Mouse (Mus musculus) CH12.LX (cell line): ENCODE data around the gene Smg5. TPM values are rescaled to one million over a fixed set of nuclear protein-coding genes. Genes with fewer than 3 reads are reported as not detected.

ENCODE experiments used
- DNase-seq: peaks from one replicate; pipeline ENCODE4 v3.0.0-alpha.2; 2013; ENCODE audit errors: extremely low read depth
- H3K27ac ChIP-seq: 2 replicates; pipeline ENCODE4 v1.5.1; 2012; ENCODE audit warnings: low read depth, mild to moderate bottlenecking, control low read depth, moderate library complexity; ENCODE audit not compliant: insufficient read depth
- H3K27me3 ChIP-seq: replicated peaks from 2 replicates; pipeline ENCODE3; 2012; ENCODE audit warnings: inconsistent platforms
- H3K36me3 ChIP-seq, 2 experiments: replicated peaks in 1 of 2; 2 replicates each; pipeline versions ENCODE3 to v1.6.1; 2012; ENCODE audit warnings: inconsistent platforms in 1 of 2, low read length in 1 of 2, mild to moderate bottlenecking in 1 of 2, mixed read lengths in 1 of 2, moderate library complexity in 1 of 2; ENCODE audit not compliant: control insufficient read depth in 1 of 2, insufficient read depth in 1 of 2
- H3K4me1 ChIP-seq, 2 experiments: 2 replicates each; pipeline ENCODE4 v1.6.1; 2012; ENCODE audit warnings: inconsistent platforms in 1 of 2, moderate library complexity in 1 of 2; ENCODE audit not compliant: insufficient read depth in 2 of 2, control insufficient read depth in 1 of 2
- H3K4me2 ChIP-seq: 2 replicates; pipeline ENCODE4 v1.6.1; 2012; ENCODE audit warnings: low read depth, mild to moderate bottlenecking, control low read depth; ENCODE audit not compliant: poor library complexity, insufficient read depth, severe bottlenecking
- H3K4me3 ChIP-seq, 3 experiments: fragments of 150-350 bp in 1 of 3; sonication (generic) in 1 of 3; replicated peaks in 1 of 3; 2 replicates each; pipeline versions ENCODE3 to v1.5.1; 2011 to 2012; ENCODE audit warnings: low read depth in 2 of 3, low read length in 2 of 3, mild to moderate bottlenecking in 2 of 3, moderate library complexity in 2 of 3, control low read depth in 1 of 3, improper control_type of control experiment in 1 of 3, inconsistent platforms in 1 of 3, mixed read lengths in 1 of 3; ENCODE audit not compliant: poor library complexity in 1 of 3
- H3K79me2 ChIP-seq: replicated peaks from 2 replicates; pipeline ENCODE4 v1.6.1; 2012; ENCODE audit warnings: mild to moderate bottlenecking, moderate library complexity; ENCODE audit not compliant: control insufficient read depth, poor library complexity, insufficient read depth, severe bottlenecking; ENCODE audit errors: extremely low read depth
- H3K9ac ChIP-seq: 2 replicates; pipeline ENCODE4 v1.6.1; 2012; ENCODE audit warnings: low read depth, mild to moderate bottlenecking, control low read depth, moderate library complexity; ENCODE audit not compliant: insufficient read depth
- H3K9me3 ChIP-seq: replicated peaks from 2 replicates; pipeline ENCODE3; 2012; ENCODE audit warnings: low read length, inconsistent platforms, mixed read lengths
- CHD2 ChIP-seq: IDR thresholded peaks from 2 replicates; pipeline ENCODE4 v1.6.1; 2011; ENCODE audit warnings: low read length, improper control_type of control experiment
- CTCF ChIP-seq, 2 experiments: IDR thresholded peaks in 1 of 2; conservative IDR thresholded peaks in 1 of 2; 2 replicates each; pipeline ENCODE4 v1.5.1; 2011 to 2012; ENCODE audit warnings: low read depth in 2 of 2, low read length in 2 of 2, improper control_type of control experiment in 1 of 2, inconsistent platforms in 1 of 2, mild to moderate bottlenecking in 1 of 2, moderate library complexity in 1 of 2
- E2F4 ChIP-seq: IDR thresholded peaks from 2 replicates; pipeline ENCODE4 v1.6.1; 2011; ENCODE audit warnings: low read depth, low read length, improper control_type of control experiment; ENCODE audit not compliant: insufficient replicate concordance
- ELF1 ChIP-seq: IDR thresholded peaks from 2 replicates; pipeline ENCODE4 v1.6.1; 2014; ENCODE audit warnings: low read depth, mild to moderate bottlenecking, inconsistent platforms, low read length, improper control_type of control experiment
- EP300 ChIP-seq: IDR thresholded peaks from 2 replicates; pipeline ENCODE4 v1.6.1; 2011; ENCODE audit warnings: low read length, improper control_type of control experiment
- ETS1 ChIP-seq: conservative IDR thresholded peaks from 2 replicates; pipeline ENCODE4 v1.6.1; 2012; ENCODE audit warnings: low read depth, mild to moderate bottlenecking, inconsistent platforms, low read length, improper control_type of control experiment, moderate library complexity
- HCFC1 ChIP-seq: IDR thresholded peaks from 2 replicates; pipeline ENCODE4 v1.6.1; 2012; ENCODE audit warnings: low read depth, mild to moderate bottlenecking, inconsistent platforms, low read length, improper control_type of control experiment
- IRF4 ChIP-seq: IDR thresholded peaks from 2 replicates; pipeline ENCODE4 v1.6.1; 2014; ENCODE audit warnings: low read depth, mild to moderate bottlenecking, inconsistent platforms, low read length, improper control_type of control experiment
- JUN ChIP-seq: IDR thresholded peaks from 2 replicates; pipeline ENCODE4 v1.6.1; 2011; ENCODE audit warnings: low read depth, mild to moderate bottlenecking, low read length, improper control_type of control experiment, moderate library complexity; ENCODE audit not compliant: insufficient read depth
- JUND ChIP-seq: conservative IDR thresholded peaks from 2 replicates; pipeline ENCODE4 v1.6.1; 2011; ENCODE audit warnings: low read depth, low read length, improper control_type of control experiment
- MAFK ChIP-seq: IDR thresholded peaks from 2 replicates; pipeline ENCODE4 v1.6.1; 2011; ENCODE audit warnings: low read length, improper control_type of control experiment; ENCODE audit not compliant: insufficient replicate concordance
- MAX ChIP-seq: IDR thresholded peaks from 2 replicates; pipeline ENCODE4 v1.6.1; 2011; ENCODE audit warnings: low read length, improper control_type of control experiment
- MEF2A ChIP-seq: IDR thresholded peaks from 2 replicates; pipeline ENCODE4 v1.6.1; 2014; ENCODE audit warnings: low read depth, mild to moderate bottlenecking, inconsistent platforms, low read length, improper control_type of control experiment, borderline replicate concordance
- MXI1 ChIP-seq: IDR thresholded peaks from 2 replicates; pipeline ENCODE4 v1.6.1; 2011; ENCODE audit warnings: mild to moderate bottlenecking, low read depth, low read length, improper control_type of control experiment
- MYC ChIP-seq: IDR thresholded peaks from 2 replicates; pipeline ENCODE4 v1.6.1; 2011; ENCODE audit warnings: low read depth, mild to moderate bottlenecking, improper control_type of control experiment, low read length
- POLR2A ChIP-seq: IDR thresholded peaks from 2 replicates; pipeline ENCODE4 v1.6.1; 2011; ENCODE audit warnings: low read depth, mild to moderate bottlenecking, improper control_type of control experiment, low read length
- RCOR1 ChIP-seq: conservative IDR thresholded peaks from 2 replicates; pipeline ENCODE4 v1.6.1; 2012; ENCODE audit warnings: low read depth, mild to moderate bottlenecking, inconsistent platforms, low read length, improper control_type of control experiment
- SIN3A ChIP-seq: IDR thresholded peaks from 2 replicates; pipeline ENCODE4 v1.6.1; 2012; ENCODE audit warnings: low read length, improper control_type of control experiment, inconsistent platforms
- TBP ChIP-seq: conservative IDR thresholded peaks from 2 replicates; pipeline ENCODE4 v1.6.1; 2011; ENCODE audit warnings: low read depth, low read length, improper control_type of control experiment
- TCF12 ChIP-seq: IDR thresholded peaks from 2 replicates; pipeline ENCODE4 v1.6.1; 2014; ENCODE audit warnings: low read depth, mild to moderate bottlenecking, inconsistent platforms, low read length, improper control_type of control experiment
- UBTF ChIP-seq: IDR thresholded peaks from 2 replicates; pipeline ENCODE4 v1.6.1; 2012; ENCODE audit warnings: low read depth, mild to moderate bottlenecking, inconsistent platforms, low read length, improper control_type of control experiment, moderate library complexity
- USF2 ChIP-seq: conservative IDR thresholded peaks from 2 replicates; pipeline ENCODE4 v1.6.1; 2011; ENCODE audit warnings: low read depth, low read length, improper control_type of control experiment
- ZC3H11A ChIP-seq: IDR thresholded peaks from 2 replicates; pipeline ENCODE4 v1.6.1; 2012; ENCODE audit warnings: low read depth, mild to moderate bottlenecking, inconsistent platforms, low read length, improper control_type of control experiment
- ZMIZ1 ChIP-seq: IDR thresholded peaks from 2 replicates; pipeline ENCODE4 v1.6.1; 2012; ENCODE audit warnings: low read depth, mild to moderate bottlenecking, inconsistent platforms, low read length, improper control_type of control experiment
- ZNF384 ChIP-seq: IDR thresholded peaks from 2 replicates; pipeline ENCODE4 v1.6.1; 2012; ENCODE audit warnings: low read depth, low read length, improper control_type of control experiment, inconsistent platforms
- dilution Hi-C: fragments of 300-500 bp; cut with MboI; formaldehyde crosslinking; loops from 2 replicates; pipeline ENCODE4 v1.14.3; 2020; ENCODE audit warnings: low sequenced_read_pairs; ENCODE audit not compliant: extremely low pct_unique_long_range_greater_than_20kb, extremely low pct_ligation_motif_present
- in situ Hi-C: fragments of 300-500 bp; cut with MboI; formaldehyde crosslinking; loops from 3 replicates; pipeline ENCODE4 v1.14.3; 2019; ENCODE audit warnings: low sequenced_read_pairs, low pct_ligation_motif_present, low pct_unique_long_range_greater_than_20kb, mixed read lengths
- polyA plus RNA-seq: library from polyadenylated mRNA; unstranded; fragments of >175 nt; gene quantifications from 2 replicates; pipeline ENCODE4 v1.2.1, GENCODE M21; 2012; ENCODE audit warnings: low read depth; ENCODE audit not compliant: insufficient read length
- total RNA-seq, 2 experiments: library from RNA; depleted of rRNA; stranded (reverse); fragments of 300-350 nt in 1 of 2; fragments of >200 nt in 1 of 2; gene quantifications; 2 replicates each; pipeline ENCODE4 v1.2.3; 2012 to 2014

Gene Smg5
- total and polyA plus RNA-seq, 3 experiments: 43.7 to 81.6 (median 58.3) TPM

DNA sequence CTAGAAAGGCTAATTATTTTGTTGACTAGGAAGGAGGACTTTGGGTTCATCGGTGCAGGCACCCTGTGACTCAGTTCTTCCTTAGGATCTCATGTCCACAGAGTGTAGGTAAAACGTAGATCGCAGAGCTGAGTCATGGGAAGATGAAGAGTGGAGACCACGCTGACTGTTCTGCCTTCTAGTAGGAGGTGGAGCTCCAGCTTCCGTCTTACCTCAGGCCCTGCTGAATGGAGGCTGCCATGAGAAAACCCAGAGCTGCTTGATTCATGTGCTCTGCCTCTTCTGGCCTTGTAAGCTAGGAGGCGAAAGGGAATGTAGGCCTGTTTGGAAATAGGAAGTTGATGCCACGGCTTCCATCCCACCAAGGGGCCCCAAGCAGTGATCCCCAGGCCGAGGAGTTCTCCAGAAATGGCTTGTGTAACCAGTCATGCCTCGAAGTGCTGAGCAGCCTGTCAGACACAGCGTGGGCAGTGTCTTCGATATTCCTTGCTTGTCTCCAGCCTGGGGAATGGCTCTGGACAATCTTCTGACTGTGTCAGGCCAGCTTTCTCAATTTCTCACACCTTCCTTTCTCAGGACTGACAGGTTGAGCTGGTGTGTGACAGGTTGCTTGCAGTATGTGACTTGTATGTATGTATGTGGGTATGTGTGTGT is 1.4 kb downstream of the Smg5 start:
- dilution Hi-C loops: no loop called here
- H3K79me2 ChIP-seq: peaks cover 41% of the 10 kb centered on the region
- no peaks in the 10 kb centered on the region for H3K9me3 ChIP-seq
- H3K27me3 ChIP-seq: no peaks in the 10 kb centered on the region
- peaks cover 18 to 36% of the 10 kb centered on the region in 2 experiments for H3K4me1 ChIP-seq
- peak; percentile 86 for DNase-seq
- H3K4me3 ChIP-seq: peak overlapping the region; percentile 55 to 85 (median 82)
- peaks cover 12 to 43% of the 10 kb centered on the region in 2 experiments for H3K36me3 ChIP-seq
- H3K27ac ChIP-seq: peak overlapping the region; percentile 28
- peak overlapping the region; percentile 75 for H3K9ac ChIP-seq
- H3K4me2 ChIP-seq: peak overlapping the region; percentile 76
- in situ Hi-C loops: no loop called here
- TF ChIP-seq CTCF (conservative IDR thresholded peaks at IDR 0.05 in 1 of 2, IDR thresholded peaks at IDR 0.05 in 1 of 2; ENCODE audit: low read depth in 2 of 2, low read length in 2 of 2) (no peak), POLR2A (peak; percentile 23; the same call in 1 of the 2 replicates), E2F4 (no peak), ETS1 (peak; percentile 62), RCOR1 (no peak), IRF4 (no peak), USF2 (no peak), TCF12 (0 out of 2 replicates have a peak, but pooled peaks have one; percentile 18), JUN (0 out of 2 replicates have a peak, but pooled peaks have one; percentile 29), MAFK (peak; percentile 75), JUND (peak; percentile 77), ZMIZ1 (no peak), CHD2 (no peak), ZNF384 (no peak), TBP (no peak), MXI1 (peak; percentile 86), HCFC1 (no peak), ZC3H11A (no peak), SIN3A (peak; percentile 72), ELF1 (no peak), MEF2A (no peak), MYC (peak; percentile 72), UBTF (no peak), MAX (peak; percentile 59), EP300 (peak; percentile 55; the same call in 1 of the 2 replicates)
